Mouse (Mus musculus): Measurements from ENCODE around the gene Stx6. TPM values are rescaled to one million over a fixed set of nuclear protein-coding genes. Genes with fewer than 3 reads are reported as not detected.

The Stx6 gene
- polyA plus RNA-seq, 1 experiment from 2014 or later, result 62.8 TPM

DNA sequence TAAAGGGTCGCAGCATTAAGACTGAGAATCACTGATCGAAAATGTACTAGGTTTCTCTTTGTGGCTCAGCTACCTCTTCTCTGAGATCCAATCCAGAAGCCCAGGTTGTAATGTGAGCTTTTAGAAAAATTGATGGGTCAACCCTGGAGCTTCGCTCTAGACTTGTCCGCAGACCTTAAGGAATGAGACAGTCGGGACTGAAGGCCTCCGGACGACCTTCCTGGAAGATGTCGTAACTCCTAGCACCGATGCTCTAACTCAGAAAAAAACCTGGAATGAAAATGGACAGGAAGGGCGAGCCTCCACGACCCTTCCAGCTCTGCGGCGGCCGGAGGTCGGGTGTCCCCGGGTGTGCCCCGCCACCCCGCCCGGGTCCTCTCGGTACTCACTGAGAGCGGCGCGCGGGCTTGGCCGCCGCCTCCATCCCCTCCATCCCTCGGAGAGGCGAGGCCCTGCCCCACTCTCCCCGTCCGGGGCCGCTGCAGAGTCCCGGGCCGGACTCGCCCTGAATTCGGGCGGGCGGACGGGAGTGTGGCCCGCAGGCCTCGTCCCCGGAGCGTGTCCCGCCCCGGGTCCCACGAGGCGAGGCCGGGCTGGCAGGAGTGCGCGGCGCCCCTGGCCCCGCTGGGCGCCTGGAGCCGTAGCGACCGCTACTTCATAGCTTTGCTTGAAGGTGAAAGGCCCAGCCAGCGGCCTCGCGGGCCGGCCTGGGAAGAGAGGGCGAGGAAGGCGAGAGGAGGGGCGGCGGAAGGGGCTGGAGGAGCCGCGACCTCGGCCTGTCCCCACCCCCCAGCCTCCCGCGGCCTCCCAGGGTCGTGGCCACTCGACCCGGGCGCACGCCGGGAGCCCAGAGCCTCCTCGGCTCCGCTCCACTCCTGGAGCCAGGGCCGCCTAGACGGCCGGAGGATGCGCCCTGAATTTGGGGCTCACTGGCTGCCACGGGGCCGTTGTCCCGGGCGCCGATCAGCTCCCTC, 85.6 kb downstream of the Stx6 start, which contains the start of gene BC034090:
TSS of gene BC034090 (minus strand) at position 648 of the 974 bp plus-strand sequence.
- H3K36me3 ChIP-seq (ENCODE audit: control insufficient read depth, insufficient read depth, low read length), result peaks cover 11% of the 10 kb centered on the region; the same call in 1 of the 2 replicates
- H3K4me3 ChIP-seq (ENCODE audit: low read depth, low read length), result peak within 1 kb of the TSS; percentile 71
- H3K9me3 ChIP-seq (replicated peaks; ENCODE audit: control insufficient read depth, low read length), result no peaks in the 10 kb centered on the region
- peak; percentile 57 for ATAC-seq (replicated peaks; ENCODE audit: insufficient number of reproducible peaks, low FRiP score, low TSS enrichment)
- peaks cover 18% of the 10 kb centered on the region for H3K4me1 ChIP-seq (ENCODE audit: control insufficient read depth, insufficient read depth, low read length)
- H3K27me3 ChIP-seq (ENCODE audit: control insufficient read depth, insufficient read depth, low read length), result 0 out of 2 replicates have a peak, but pooled peaks cover 3% of the 10 kb centered on the region
- peak within 1 kb of the TSS; percentile 96 for H3K9ac ChIP-seq (ENCODE audit: low read depth, low read length)
- WGBS (ENCODE audit: insufficient replicate concordance), result 1% methylated on average over 80 of the region's 85 CpGs
- peak within 1 kb of the TSS; percentile 77 for H3K4me2 ChIP-seq
- H3K27ac ChIP-seq (ENCODE audit: low read depth, low read length), result peak within 1 kb of the TSS; percentile 85

DNA sequence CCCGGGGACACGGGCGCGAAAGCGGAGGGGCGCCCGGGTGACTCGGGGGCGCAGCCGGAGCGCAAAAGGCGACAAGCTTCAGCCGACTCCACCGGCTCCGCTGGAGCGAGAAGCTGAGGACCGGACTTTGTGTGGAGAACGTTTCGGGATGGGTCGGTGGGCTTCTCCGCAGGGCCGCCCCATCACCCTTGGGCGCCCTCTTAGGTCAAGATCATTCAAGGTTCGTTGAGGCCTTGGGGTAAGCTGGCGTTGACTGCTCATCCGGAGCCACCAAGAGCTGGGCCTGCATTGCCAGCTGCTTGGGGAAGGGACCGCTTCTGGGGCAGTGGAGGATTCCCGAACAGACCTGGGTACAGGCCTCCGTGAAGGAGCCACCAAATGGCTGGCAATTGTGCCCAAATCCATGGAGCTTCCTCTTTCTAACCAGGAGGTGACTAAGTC, 86.3 kb downstream of the Stx6 start:
- peak overlapping the region; percentile 85 for H3K27ac ChIP-seq (ENCODE audit: low read depth, low read length)
- peak overlapping the region; percentile 96 for H3K9ac ChIP-seq (ENCODE audit: low read depth, low read length)
- H3K4me3 ChIP-seq (ENCODE audit: low read depth, low read length), result peak overlapping the region; percentile 71
- H3K27me3 ChIP-seq (ENCODE audit: control insufficient read depth, insufficient read depth, low read length), result 0 out of 2 replicates have a peak, but pooled peaks cover 3% of the 10 kb centered on the region
- H3K4me1 ChIP-seq (ENCODE audit: control insufficient read depth, insufficient read depth, low read length), result peaks cover 15% of the 10 kb centered on the region
- H3K36me3 ChIP-seq (ENCODE audit: control insufficient read depth, insufficient read depth, low read length), result peaks cover 11% of the 10 kb centered on the region; the same call in 1 of the 2 replicates
- ATAC-seq (replicated peaks; ENCODE audit: insufficient number of reproducible peaks, low FRiP score, low TSS enrichment), result no peak
- H3K4me2 ChIP-seq, result peak overlapping the region; percentile 77
- no peaks in the 10 kb centered on the region for H3K9me3 ChIP-seq (replicated peaks; ENCODE audit: control insufficient read depth, low read length)
- 2% methylated on average over 29 of the region's 29 CpGs for WGBS (ENCODE audit: insufficient replicate concordance)

- peak overlapping the region; percentile 71 for H3K4me3 ChIP-seq (ENCODE audit: low read depth, low read length)
- H3K36me3 ChIP-seq (ENCODE audit: control insufficient read depth, insufficient read depth, low read length), result peaks cover 11% of the 10 kb centered on the region; the same call in 1 of the 2 replicates
- 59% methylated on average over 7 of the region's 7 CpGs for WGBS (ENCODE audit: insufficient replicate concordance)
- peak overlapping the region; percentile 96; the same call in 1 of the 2 replicates for H3K9ac ChIP-seq (ENCODE audit: low read depth, low read length)
- peak overlapping the region; percentile 77 for H3K4me2 ChIP-seq
- 0 out of 2 replicates have a peak, but pooled peaks cover 3% of the 10 kb centered on the region for H3K27me3 ChIP-seq (ENCODE audit: control insufficient read depth, insufficient read depth, low read length)
- ATAC-seq (replicated peaks; ENCODE audit: insufficient number of reproducible peaks, low FRiP score, low TSS enrichment), result no peak
- H3K4me1 ChIP-seq (ENCODE audit: control insufficient read depth, insufficient read depth, low read length), result peaks cover 15% of the 10 kb centered on the region
- no peak overlapping the region for H3K27ac ChIP-seq (ENCODE audit: low read depth, low read length)
- H3K9me3 ChIP-seq (replicated peaks; ENCODE audit: control insufficient read depth, low read length), result no peaks in the 10 kb centered on the region
These were observed 87.0 kb downstream of the Stx6 start for GRCm38 (mm10) chr1:155245516-155245915.

- WGBS (ENCODE audit: insufficient replicate concordance), result 25% methylated on average over 5 of the region's 5 CpGs
These were observed 88.9 kb downstream of the Stx6 start for GRCm38 (mm10) chr1:155247441-155247840.

DNA sequence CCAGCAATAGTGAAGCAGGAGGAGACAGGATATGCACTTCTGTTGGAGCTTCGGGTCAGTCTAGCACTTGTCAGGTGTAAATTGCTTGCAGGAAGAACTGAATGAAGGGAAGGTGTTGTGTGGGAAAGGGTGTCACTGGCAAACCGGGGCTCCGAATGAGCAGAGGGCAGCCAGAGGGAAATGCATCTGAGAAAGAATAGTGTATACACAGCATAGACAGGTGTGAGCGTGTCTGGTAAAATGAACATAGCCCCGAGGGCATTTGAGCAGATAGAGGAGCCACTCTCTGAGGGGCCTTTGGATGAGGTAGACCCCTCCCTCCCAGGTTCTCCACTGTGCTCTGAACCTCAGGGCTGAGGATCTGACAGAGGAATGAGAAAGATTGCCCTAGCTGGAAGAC, 89.5 kb downstream of the Stx6 start:
- Histone ChIP-seq H3K27me3 (ENCODE audit: control insufficient read depth, insufficient read depth, low read length) (0 out of 2 replicates have a peak, but pooled peaks cover 3% of the 10 kb centered on the region), H3K9me3 (replicated peaks; ENCODE audit: control insufficient read depth, low read length) (no peaks in the 10 kb centered on the region), H3K4me1 (ENCODE audit: control insufficient read depth, insufficient read depth, low read length) (peaks cover 8% of the 10 kb centered on the region), H3K4me2 (no peak overlapping the region), H3K27ac (ENCODE audit: low read depth, low read length) (no peak overlapping the region), H3K36me3 (ENCODE audit: control insufficient read depth, insufficient read depth, low read length) (no peaks in the 10 kb centered on the region), H3K4me3 (ENCODE audit: low read depth, low read length) (no peak overlapping the region), H3K9ac (ENCODE audit: low read depth, low read length) (no peak overlapping the region)
- 31% methylated on average over 5 of the region's 5 CpGs for WGBS (ENCODE audit: insufficient replicate concordance)
- no peak for ATAC-seq (replicated peaks; ENCODE audit: insufficient number of reproducible peaks, low FRiP score, low TSS enrichment)

More at GRCm38 (mm10) chr1:155247441-155247840, 88.9 kb downstream of the Stx6 start:
- Histone ChIP-seq H3K4me1 (ENCODE audit: control insufficient read depth, insufficient read depth, low read length) (peaks cover 10% of the 10 kb centered on the region), H3K4me3 (ENCODE audit: low read depth, low read length) (no peak overlapping the region), H3K9me3 (replicated peaks; ENCODE audit: control insufficient read depth, low read length) (no peaks in the 10 kb centered on the region), H3K27ac (ENCODE audit: low read depth, low read length) (no peak overlapping the region), H3K9ac (ENCODE audit: low read depth, low read length) (no peak overlapping the region), H3K36me3 (ENCODE audit: control insufficient read depth, insufficient read depth, low read length) (no peaks in the 10 kb centered on the region), H3K4me2 (no peak overlapping the region), H3K27me3 (ENCODE audit: control insufficient read depth, insufficient read depth, low read length) (0 out of 2 replicates have a peak, but pooled peaks cover 3% of the 10 kb centered on the region)
- no peak for ATAC-seq (replicated peaks; ENCODE audit: insufficient number of reproducible peaks, low FRiP score, low TSS enrichment)

GRCm38 (mm10) chr1:155249896-155250295, 91.4 kb downstream of the Stx6 start:
- Histone ChIP-seq H3K4me1 (ENCODE audit: control insufficient read depth, insufficient read depth, low read length) (peaks cover 6% of the 10 kb centered on the region), H3K4me2 (no peak overlapping the region), H3K9me3 (replicated peaks; ENCODE audit: control insufficient read depth, low read length) (no peaks in the 10 kb centered on the region), H3K4me3 (ENCODE audit: low read depth, low read length) (no peak overlapping the region), H3K27me3 (ENCODE audit: control insufficient read depth, insufficient read depth, low read length) (no peaks in the 10 kb centered on the region), H3K27ac (ENCODE audit: low read depth, low read length) (no peak overlapping the region), H3K9ac (ENCODE audit: low read depth, low read length) (no peak overlapping the region), H3K36me3 (ENCODE audit: control insufficient read depth, insufficient read depth, low read length) (no peaks in the 10 kb centered on the region)
- WGBS (ENCODE audit: insufficient replicate concordance), result 50% methylated on average over 5 of the region's 5 CpGs
- ATAC-seq (replicated peaks; ENCODE audit: insufficient number of reproducible peaks, low FRiP score, low TSS enrichment), result no peak

DNA sequence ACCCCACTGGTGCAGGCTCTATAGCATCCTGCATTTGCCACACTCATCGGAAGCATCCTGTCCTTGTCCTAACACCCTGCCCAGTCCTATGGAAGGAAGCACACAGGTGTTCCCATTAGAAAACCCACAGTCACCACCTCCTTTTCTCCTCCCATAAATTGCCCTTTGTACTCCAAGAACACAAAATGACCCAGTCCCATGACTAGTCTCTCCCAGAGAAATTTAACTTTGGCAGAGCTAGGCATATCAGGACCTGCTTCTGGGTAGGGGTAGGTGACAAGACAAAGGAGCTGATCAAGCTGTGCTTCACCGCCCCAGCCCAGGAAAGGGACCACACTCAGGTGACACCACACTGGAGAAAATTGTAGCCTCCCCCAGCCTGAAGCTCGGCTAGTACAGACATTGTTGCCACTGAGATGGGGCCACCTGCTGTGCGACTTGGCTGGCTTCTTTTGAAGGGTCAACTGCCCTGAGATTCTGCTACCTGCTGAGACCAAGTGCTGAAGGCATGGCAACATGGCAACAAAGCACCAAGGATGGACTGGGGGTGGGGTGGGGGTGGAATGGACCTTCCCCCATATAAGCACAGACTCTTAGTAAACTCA, 92.1 kb downstream of the Stx6 start:
- no peaks in the 10 kb centered on the region for H3K36me3 ChIP-seq (ENCODE audit: control insufficient read depth, insufficient read depth, low read length)
- no peak for ATAC-seq (replicated peaks; ENCODE audit: insufficient number of reproducible peaks, low FRiP score, low TSS enrichment)
- no peaks in the 10 kb centered on the region for H3K9me3 ChIP-seq (replicated peaks; ENCODE audit: control insufficient read depth, low read length)
- H3K27ac ChIP-seq (ENCODE audit: low read depth, low read length), result no peak overlapping the region
- H3K4me1 ChIP-seq (ENCODE audit: control insufficient read depth, insufficient read depth, low read length), result peaks cover 3% of the 10 kb centered on the region; the same call in 1 of the 2 replicates
- WGBS (ENCODE audit: insufficient replicate concordance), result 35% methylated on average over 4 of the region's 4 CpGs
- no peaks in the 10 kb centered on the region for H3K27me3 ChIP-seq (ENCODE audit: control insufficient read depth, insufficient read depth, low read length)
- H3K9ac ChIP-seq (ENCODE audit: low read depth, low read length), result no peak overlapping the region
- no peak overlapping the region for H3K4me3 ChIP-seq (ENCODE audit: low read depth, low read length)
- H3K4me2 ChIP-seq, result no peak overlapping the region

DNA sequence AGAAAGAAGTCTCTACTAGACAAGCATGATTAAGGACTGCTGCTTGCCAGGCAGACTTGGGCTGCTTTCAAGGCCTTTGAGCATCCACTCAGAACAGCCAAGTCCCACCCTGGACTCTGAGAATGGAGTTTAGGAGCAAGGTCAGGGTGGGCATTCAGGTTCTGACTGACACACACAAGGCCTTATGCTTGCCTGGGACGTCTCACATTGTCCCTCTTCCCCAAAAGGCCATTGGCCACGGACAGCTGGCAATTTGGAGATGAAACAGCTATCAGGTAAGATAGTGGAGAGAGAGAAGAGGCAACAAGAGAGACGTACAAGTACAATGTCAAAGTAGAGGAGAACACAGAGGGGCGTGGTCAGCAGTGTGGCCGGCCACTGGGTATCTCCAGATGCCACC, 93.1 kb downstream of the Stx6 start:
- no peaks in the 10 kb centered on the region for H3K9me3 ChIP-seq (replicated peaks; ENCODE audit: control insufficient read depth, low read length)
- H3K27ac ChIP-seq (ENCODE audit: low read depth, low read length), result no peak overlapping the region
- no peak overlapping the region for H3K4me3 ChIP-seq (ENCODE audit: low read depth, low read length)
- H3K9ac ChIP-seq (ENCODE audit: low read depth, low read length), result no peak overlapping the region
- no peak for ATAC-seq (replicated peaks; ENCODE audit: insufficient number of reproducible peaks, low FRiP score, low TSS enrichment)
- H3K4me2 ChIP-seq, result no peak overlapping the region
- H3K27me3 ChIP-seq (ENCODE audit: control insufficient read depth, insufficient read depth, low read length), result no peaks in the 10 kb centered on the region
- no peaks in the 10 kb centered on the region for H3K36me3 ChIP-seq (ENCODE audit: control insufficient read depth, insufficient read depth, low read length)
- 67% methylated on average over 5 of the region's 5 CpGs for WGBS (ENCODE audit: insufficient replicate concordance)
- H3K4me1 ChIP-seq (ENCODE audit: control insufficient read depth, insufficient read depth, low read length), result peaks cover 3% of the 10 kb centered on the region; the same call in 1 of the 2 replicates
